Mouse (Mus musculus) testis, adult 2 months (tissue): ENCODE measurements around the gene Tcap.

Source experiments
- CTCF ChIP-seq: fragments of 200-500 bp; IDR thresholded peaks from 2 replicates; pipeline ENCODE4 v1.5.1; 2012; ENCODE audit warnings: low read depth, mild to moderate bottlenecking, inconsistent platforms, low read length, moderate library complexity; ENCODE audit not compliant: control insufficient read depth, insufficient read depth, insufficient replicate concordance
- POLR2A ChIP-seq: fragments of 200-500 bp; IDR thresholded peaks from 2 replicates; pipeline ENCODE4 v1.6.1; 2012; ENCODE audit warnings: low read depth, mild to moderate bottlenecking, inconsistent platforms, low read length, moderate library complexity; ENCODE audit not compliant: control insufficient read depth

DNA sequence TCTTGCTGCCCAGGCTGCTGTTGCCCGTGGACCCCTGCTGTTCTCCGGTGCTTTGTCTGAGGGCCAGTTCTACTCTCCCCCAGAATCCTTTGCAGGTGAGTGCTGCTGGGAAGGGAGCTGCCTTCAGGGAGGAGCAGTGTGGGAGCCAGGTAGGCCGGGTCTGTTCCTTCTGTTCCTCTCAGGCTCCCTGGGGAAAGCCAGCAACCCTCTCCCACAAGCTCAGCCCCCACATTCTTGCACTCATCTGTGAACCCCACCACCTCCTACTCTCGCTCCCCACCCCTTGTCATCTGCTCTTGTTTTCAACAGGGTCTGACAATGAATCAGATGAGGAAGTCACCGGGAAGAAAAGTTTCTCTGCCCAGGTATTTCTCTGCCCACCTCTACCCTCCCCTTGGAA, 6.9 kb upstream of the Tcap start:
- TF ChIP-seq CTCF (no peak), POLR2A (no peak)
